Mouse (Mus musculus) cerebellum, adult (tissue): ENCODE data around the gene Ankdd1b.

ENCODE experiments used
- ATAC-seq: cut with Nextera tagmentation; 2 replicates; pipeline ENCODE4 v1.9.2; 2017; ENCODE audit warnings: mild to moderate bottlenecking, moderate library complexity, mixed read lengths; ENCODE audit not compliant: insufficient number of reproducible peaks, low FRiP score, low TSS enrichment

Ankdd1b gene

DNA sequence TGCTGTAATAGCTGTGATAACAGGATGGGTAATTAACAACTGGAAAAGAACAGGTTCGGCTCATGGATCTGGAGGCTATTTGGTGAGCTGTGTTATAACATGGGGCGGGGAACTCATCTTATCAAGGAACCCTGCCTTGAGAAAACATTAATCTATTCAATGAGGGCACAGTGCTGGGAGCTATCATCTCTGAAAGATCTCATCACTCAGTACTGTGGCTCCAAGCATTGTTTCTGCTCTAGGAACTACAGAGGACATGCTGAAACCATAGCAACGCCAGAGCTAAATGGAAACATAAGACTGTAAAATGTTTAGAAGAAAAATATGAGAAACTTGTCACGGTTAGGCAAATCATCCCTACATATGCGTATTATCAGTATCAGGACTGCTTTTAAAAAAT is 13.0 kb downstream of the Ankdd1b start:
- no peak for ATAC-seq

DNA sequence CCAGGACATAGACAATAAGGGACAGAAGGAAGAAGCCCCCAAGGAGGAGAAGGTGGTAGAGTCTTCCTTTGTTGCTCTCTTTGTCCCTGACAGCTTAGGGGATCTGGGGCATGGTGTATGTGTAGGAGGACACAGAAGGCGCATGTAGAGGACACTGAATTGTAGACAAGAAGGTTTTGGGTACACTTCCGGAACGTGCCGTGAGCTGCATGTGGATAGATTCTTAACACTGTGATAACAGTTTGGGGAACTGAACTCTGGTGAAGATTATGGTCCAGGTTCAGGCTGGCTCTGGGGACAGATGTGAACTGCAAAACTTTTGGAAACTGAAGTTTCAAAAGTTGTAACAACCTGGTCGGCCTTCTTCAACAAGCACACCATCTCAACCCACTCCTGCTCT is 13.4 kb downstream of the Ankdd1b start:
- no peak for ATAC-seq

DNA sequence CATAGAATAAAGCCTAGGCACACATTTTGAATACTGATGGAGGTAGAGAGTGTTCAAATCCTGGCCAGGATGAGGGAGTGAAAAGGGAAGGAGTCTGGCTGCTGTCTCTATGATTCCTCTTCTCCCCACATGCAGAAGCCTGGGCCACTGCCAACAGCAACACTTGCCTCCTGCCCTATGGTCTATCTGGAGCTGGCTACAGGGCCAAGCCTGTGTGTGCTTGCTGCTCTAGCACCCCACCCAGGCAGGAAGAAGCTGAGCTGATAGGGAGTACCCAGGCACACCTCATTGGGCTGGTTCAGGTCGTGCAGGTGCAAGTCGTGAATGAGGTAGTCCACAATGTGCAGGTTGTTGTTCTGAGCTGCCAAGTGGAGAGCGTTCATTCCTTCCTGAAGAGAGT is 16.7 kb downstream of the Ankdd1b start:
- no peak for ATAC-seq

DNA sequence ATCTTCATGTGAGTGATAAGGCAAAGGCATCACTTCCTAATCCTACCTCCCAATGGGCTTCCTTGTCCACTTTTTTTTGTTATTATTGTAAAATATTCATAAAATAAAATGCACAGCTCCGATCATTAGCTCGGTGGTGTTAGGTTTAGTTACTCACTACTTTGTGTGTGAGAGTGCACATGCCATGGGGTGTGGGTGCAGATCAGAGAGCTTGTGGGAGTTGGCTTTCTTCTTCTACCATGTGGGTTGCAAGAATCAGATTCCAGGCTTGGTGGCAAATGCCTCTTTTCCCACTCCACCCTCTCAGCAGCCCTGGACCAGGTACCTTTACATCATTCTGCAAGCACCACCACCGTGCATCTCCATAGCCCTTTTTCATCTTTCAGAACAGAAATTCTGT is 18.4 kb downstream of the Ankdd1b start:
- ATAC-seq = no peak

DNA sequence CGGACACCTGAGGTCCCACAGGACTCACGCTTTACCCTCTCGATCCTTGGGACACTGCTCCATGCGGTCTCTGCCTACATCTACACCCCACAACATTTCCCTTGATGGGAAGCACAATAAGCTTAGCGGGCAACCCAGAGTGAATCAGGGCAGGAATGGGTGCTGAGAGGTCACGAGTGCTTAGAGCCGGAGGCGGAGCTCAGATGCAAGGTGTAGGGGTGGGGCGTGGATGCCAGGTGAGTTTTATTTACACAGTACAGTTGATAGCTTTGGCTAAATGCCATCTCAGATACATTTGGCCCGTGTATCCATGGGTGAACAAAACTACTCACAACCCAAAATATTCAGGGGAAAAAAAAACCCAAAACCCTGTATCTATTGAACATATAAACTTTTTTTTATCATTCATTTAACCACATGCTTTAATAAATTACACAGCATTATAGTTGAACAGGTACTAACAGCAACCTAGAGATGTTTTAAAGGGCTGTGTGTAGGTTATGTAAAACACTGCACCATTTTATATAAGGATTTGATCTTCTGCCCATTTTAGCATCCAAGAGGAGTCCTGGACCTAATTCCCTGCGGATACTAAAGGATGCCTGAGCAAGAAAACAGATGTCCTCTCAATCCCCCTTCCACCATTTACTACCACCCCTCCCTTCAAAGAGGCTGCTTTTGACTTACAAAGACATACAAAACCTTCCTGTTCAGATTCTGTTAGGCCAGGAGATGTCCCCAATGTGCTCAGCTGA is 19.4 kb downstream of the Ankdd1b start:
- ATAC-seq = no peak; the same call in 1 of the 2 replicates

DNA sequence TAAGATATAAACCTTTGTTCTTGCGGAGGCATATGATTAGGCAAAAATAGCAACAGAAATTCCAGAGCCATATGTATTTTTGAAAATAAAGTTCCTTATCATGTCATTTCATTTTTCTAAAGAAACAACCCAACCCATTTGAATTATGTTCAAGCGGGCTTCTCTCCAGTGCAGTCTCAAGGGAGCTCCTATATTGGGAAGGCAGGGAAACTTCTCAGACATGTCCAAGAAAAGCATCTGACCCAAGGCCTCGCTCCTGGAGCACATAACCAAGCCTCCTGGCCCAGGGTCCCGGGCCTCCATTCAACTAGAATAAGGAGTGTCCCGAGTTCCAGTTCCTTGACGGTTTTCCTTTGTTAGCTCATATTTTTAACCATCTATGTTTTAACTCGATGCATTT is 20.1 kb downstream of the Ankdd1b start:
- ATAC-seq = no peak

DNA sequence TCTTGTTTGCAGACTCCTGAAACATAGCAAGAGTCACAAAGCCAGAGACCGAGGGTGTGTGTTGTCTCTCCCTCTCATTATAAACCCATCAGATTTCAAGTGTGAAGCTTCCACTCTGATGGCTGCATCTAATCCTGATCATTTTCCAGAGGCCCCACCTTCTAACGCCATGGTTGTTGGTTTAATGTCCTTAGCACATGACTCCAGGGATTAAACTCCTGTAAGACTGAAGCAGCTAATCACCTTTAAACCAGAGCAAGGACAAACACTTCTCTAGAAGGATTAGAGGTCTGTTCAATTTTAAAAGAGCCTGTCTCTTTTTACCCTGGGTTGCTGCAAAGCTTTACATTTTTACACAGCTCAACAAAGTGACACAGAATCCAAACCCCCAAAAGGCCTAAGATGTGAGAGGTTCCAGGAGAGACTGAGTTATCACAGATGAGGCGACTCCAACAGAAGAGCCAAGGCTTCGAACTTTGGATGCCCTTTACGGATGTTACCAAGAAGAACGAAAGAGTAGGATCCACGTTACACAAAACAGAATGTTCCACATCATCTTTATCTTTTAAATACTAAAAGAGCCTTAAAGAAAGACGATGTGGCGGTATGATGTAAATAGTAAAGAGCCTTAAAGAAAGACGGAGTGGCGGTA is 20.7 kb downstream of the Ankdd1b start:
- ATAC-seq = no peak

DNA sequence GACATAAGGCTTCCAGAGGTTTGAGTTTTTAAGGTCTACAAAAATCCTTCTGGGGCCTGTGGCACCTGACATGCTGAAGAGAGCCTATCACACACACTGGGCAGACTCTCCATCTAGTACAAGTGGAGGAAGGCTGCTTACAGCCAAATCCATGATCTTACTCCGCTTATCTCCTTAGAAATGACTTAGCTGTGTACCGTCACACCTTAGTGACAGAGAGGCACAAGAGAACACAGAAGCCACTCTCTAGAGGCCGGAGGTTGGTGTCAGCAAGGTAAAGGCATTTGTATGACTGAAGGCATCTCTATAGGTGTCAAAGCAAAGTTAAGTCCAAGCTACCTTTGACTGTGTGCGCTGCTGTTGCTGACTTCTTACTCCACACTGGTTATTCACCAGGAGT is 30.6 kb downstream of the Ankdd1b start:
- no peak for ATAC-seq

DNA sequence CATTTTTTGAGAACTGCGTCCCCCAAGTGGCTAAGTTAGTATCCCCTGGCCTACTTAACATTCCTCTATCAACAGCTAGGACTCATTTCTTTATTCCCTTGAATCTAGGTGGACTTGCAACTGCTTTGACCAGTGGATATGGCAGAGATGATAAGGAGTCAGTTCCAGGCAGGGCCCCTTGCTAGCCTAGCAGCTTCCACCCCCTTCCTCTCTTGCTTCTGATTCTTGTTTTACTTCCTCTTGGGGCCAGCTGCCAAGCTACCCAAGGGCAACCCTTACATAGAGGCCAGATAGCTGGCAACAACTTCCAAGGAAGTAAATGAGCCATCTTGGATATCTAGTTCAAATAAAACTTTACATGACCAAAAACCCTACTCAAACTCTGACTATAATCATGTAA is 34.1 kb downstream of the Ankdd1b start:
- no peak for ATAC-seq

DNA sequence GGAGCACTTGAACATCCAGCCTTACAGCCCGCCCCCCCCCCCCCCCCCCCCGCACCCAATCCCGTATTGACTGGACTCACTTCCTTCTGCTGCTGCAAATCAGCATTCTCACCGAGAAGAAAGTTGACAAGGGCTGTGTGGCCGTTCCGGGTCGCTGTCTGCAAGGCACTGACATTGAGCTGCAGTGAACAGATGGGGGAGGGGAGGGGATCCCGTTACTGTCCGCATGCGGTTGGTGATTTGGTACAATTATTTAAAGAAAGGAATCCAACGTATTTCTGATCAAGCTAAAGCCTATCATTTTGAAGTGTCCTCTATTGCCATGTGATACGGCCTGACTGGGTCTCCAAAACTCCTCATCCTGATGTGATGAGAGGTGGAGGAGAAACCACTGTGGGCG is 35.2 kb downstream of the Ankdd1b start:
- ATAC-seq = no peak

DNA sequence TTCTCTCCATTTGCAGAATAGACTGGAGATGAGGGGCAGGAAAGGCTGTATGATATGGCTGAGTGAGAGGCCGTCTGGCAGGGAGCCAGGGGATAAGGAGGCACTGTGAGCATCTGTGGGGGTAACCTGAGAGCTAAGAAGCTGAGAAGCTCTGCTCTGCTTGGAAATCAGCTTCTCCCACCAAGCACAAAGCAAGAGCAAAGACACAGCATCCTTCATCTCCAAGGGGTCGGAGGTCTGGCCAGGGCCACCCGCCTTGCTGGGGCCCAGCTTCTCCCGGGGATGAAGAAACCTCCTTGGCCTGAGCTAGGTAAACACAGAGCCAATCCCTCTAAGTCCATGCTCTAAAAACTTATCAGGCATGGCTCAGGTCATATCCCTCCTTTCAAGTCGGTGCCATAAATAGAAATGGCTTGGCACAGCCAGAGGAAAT is 36.1 kb downstream of the Ankdd1b start:
- no peak for ATAC-seq

DNA sequence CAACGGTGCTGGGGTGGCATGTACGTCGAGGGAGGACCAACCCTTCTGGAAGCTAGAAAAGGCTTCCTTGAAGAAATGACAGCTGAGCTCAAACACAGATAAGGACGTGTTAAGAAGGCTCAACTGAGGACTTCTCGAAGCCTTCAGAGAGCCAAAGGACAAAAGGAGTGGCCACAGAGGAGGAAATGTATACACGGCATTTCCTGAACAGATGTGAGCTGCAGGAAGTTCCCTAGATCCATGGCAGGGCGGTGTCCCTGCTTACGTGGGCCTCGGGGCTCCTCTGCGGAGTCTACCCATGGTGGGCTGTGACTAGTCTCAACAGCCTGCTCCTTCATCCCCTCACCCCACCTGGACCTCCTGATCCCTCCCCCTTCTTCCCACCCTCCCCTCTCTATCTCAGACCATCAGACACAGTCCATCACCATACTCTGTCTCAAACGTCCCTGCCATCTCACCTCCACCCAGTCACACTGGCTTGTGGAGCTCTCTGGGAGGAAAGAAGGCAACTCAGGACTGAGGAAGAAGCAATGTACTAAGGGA is 37.3 kb downstream of the Ankdd1b start:
- no peak for ATAC-seq

DNA sequence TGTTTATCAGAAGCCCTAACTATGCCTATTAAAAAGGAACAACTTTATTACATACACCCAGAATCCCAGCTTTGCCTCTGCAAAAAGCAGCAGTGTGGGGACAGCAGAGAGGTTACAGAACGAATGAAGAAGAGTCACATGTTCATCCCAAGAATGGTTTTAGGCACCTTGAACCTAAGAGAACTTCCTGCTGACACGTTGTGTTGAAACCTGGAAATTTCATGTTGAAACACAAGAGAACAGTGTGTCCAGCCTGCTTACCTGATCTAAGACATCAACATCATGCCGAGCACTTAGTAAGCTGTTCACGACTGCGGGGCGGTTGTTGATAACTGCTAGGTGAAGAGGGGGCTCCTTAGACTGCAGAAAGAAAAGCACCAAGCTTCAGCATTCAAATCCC is 38.0 kb downstream of the Ankdd1b start:
- no peak for ATAC-seq

DNA sequence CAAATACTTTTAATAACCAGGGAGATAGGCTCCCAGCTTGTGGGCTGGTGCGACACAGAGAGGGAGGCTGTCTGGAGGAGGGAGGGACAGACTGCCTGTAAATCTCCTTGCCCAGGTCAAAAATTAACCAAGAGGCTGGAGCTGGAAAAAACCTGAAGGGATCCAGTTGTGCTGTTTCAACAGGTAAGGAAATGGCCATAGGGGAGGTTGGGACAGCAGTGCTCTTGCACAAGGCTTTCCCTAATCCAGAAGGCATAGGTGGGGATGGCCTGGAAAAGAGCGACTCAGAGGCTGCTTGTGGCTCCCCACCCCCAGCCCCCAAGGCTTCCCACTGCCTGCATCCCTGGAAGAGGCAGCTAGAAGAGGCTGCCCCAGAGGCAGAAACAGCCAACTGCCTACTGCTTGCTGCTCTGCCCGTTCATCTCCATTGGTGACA is 38.6 kb downstream of the Ankdd1b start:
- ATAC-seq = no peak

DNA sequence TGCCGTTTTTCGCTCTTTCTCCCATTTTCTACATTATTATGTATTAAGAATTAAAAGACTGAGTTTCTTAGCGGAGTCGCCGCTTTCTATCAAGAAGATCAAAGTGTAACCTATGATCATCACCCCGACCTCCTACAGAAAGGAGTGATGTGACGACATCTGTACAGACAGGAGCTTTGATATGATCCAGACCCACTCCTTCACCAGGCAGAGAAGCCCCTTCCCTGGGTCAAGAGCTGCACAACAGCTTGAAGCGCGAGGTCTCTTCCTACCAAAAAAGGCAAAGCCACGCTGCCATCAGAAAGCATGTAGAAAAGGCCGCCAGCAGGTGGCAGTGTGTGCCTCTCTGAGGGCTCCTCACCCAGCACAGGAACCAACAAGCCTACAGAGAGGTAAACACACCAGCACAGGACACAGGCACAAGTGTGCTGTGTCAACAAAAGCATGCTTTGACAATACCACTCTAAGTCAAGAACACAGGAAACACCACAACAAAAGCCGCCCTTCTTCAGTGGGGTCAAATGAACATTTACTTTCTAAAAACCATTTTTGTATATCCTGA is 39.3 kb downstream of the Ankdd1b start:
- ATAC-seq = peak; percentile 80

DNA sequence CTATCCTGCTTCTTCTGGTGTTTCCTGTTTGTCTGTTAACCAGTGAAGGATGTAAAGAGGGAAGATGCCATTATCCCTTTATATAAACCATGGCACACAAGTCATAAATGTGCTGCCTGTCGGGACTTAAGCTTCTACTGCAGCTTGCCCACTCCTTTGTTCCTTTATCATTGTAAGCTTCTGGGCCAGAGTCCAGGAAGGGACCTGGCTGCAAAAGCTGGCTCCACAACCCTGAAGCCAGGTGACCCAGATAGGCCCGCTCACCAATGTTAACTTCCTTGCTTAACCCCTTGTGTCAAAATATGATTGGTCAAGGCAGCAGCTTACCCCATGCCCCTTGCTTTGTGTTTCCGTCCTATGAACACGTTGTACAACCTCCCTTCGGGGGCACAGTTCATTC is 42.5 kb downstream of the Ankdd1b start:
- no peak for ATAC-seq

DNA sequence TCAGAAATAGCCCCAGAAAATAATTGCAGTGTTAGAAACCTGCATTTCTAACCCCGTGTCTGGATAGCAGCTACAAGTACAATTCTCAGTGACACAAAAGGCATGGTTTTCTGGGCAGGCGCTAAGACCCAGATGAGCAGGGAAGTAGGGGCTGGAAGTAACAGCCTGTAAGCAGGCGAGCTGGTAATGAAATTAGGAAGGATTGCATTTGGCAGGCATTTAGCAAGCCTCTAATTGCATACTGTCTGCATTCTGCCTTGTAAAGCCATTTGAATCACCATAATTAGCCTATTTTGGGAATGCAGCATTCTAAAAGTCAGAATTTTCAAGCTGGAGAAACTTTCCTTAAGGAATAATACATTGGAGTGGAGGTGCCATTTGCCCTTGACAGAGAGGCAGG is 45.0 kb downstream of the Ankdd1b start:
- ATAC-seq = no peak

DNA sequence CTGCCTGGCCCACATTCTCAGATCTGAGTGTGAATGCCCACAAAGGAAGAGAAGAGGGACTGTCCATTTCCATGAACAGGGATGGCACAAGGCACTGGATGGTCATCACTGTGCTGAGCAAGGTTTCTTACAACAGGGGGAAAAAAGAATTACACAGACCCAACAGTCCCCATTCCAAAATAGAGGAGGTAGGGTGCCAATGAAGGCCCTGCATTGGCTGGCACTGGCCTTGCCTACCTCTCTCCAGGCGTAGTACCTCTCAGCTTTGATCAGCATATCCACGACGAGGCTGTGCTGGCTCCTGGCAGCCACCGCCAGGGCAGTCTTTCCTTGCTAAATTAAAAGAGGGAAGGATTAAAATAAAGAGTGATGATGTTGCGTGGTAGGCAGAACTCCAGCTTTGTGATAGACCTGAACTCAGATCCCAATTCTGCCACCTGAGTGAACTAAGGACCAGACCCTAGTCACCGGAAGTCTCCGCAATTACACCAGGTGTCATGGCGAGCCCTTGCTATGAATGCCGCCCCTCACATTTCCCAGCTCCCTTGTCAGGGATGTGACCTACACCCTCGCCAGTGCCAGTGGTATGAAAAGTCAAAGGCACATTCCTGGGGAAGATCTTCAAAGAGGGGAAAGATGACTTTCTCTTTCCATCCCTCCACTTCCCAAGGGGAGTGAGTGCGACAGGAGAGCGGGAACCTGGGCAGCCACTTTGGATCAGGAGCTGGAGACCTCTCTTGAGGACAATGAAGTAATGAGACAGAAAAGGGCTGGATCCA is 46.3 kb downstream of the Ankdd1b start:
- no peak for ATAC-seq

DNA sequence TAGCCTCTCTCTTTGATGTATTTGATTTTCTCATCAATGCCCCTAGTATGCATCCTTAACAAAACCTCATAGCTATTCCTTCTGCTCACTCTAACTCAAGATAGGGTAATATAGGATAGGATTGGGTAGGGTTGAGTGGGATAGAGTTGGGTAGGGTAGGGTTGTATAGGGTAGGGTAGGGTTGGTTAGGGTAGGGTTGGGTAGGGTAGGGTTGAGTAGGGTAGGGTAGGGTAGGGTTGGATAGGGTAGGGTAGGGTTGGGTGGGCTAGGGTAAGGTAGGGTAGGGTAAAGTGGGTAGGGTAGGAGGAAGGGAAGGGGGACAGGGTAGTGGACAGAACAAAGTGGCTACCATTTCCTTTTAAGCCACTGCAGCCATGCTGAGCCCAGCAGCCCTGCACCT is 49.8 kb downstream of the Ankdd1b start:
- ATAC-seq = no peak

DNA sequence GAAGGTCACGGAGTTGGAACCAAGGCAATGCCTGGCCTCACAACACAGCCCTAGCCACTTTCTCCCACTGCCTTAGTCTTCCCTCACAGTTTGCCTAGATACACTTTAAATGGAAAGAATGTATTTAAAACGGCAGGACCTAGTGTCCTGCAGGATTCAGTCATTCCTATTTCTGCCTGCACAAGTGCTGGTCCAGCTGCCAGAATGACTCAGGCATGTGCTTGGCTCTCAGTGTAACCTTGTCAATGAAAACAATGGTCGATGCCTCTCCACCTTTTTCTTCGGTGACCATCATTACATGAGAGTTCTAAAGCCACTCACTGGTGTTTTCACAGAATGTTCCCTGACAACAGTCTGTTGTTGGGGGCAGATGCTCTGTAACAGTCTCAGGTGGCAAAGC is 52.5 kb downstream of the Ankdd1b start:
- ATAC-seq = no peak
